Mouse (Mus musculus): ENCODE results near the gene Eif2b3. TPM values are rescaled to one million over a fixed set of nuclear protein-coding genes. Genes with fewer than 3 reads are reported as not detected.

Eif2b3 gene
- 24.2 TPM for polyA plus RNA-seq (2017; shearing (Covaris generic))

DNA sequence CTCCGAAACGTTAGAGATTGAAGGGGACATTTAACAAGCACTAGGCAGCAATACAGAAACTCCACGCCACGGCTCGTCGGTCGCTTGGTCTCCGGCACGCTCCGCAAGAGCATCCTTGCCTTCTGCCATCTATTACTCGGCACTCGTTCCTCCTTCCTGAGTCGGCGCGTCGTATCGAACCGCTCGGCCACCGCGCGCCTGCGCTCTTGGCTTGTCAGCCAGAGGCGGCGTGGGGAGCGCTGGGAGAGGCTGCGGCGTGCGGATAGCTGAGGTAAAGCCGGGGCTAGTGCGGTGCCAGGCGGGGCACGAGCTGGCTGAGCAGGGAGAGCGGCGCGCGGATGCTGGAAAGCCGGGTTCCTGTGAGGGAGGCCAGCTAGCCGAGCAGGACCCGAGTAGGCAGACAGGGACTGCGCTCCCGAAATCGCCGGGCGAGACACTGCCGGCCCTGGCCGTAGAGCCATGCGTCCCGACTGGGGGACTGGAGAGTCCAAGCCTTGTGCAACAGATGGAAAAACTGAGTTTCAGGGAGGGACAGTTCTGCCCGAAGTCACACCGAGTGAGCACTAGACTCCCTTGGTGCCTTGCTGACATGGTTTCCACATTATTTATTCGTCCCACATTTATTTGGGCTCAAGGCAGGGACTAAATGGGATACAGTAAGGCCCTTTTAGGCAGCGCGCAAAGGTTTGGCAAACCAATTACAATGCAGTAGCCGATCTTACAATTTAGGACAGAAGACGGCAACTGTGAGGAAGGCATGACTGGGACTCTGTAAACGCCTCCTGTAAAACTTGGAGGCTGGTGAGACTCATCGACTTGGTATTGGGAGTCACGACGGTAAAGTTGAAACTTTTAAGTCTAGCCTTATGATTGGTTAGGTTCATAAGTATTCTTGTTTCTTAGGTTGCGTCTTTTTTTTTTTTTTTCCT lies at the start of gene Eif2b3:
TSS of gene Eif2b3 (plus strand) at position 197 of the 929 bp plus-strand sequence.

DNA sequence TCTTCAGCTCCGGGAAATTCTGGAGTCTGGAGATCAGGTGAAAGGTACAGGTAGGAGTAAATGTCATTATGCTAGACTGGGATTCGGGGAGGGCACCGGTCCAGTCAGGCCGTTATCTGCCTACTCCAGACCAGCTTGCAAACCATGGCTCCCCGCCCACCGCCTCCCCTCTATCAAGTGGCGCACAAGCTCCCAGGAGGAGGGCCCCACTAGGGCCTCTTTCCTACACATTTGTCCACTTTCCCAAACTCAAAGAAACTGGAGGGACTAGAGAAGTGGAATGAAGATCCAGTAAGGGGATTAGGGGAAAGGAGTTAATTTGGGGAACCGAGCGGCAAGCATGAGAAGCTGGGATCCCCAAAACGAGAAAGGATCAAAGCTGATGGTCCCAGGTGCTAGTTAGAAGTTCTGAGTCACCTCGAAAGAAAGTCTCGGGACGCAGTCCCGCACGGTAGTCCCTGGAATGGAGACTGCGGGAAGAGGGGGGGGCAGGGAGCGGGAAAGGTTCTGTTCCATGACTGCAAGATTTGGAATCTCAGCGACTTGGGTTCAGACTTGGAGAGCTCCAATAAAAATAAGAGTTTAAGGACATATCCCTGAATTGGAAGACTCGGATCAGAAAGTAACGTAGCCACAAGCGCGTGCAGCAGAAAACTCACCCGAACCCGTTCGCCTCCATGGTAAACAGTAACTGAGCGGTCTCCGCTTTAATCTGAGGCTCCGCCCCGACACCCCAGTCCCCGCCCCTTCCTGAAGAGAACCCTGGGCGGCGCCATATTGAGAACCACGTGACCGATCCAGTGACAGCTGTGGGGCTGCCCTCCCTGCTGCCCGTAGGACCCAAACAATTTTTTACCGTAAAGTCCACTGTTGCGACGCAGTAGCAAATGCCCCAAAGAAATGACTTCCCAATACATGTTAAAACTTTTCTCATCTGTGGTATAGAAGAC lies 25.3 kb upstream of the Eif2b3 start, which contains the start of gene Urod:
TSS of gene Urod (minus strand) at position 742 of the 950 bp plus-strand sequence.

DNA sequence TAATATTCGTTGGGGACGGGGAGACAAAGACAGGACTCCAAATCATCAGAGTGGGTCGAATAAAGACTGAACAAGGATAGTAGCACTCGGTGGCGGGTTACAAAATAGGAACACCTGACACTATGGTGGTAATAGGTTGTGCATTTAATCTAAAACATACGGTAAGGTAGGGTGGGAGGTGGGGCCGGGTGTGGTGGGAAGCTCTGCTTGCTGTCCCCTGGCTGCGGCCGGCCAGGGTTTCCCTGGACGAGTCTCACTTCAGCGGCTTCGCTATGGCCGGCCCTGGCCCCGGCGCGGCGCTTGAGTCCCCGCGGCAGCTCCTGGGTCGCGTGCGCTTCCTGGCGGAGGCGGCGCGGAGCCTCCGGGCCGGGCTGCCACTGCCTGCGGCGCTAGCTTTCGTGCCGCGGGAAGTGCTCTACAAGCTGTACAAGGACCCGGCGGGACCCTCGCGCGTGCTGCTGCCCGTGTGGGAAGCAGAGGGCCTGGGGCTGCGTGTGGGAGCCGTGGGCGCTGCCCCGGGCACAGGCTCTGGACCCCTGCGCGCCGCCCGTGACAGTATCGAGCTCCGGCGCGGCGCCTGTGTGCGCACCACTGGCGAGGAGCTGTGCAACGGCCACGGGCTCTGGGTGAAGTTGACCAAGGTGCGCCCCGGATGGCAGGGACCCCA lies 23.9 kb upstream of the Eif2b3 start, which contains the start of gene Hectd3:
TSS of gene Hectd3 (plus strand) at position 187 of the 667 bp plus-strand sequence.

DNA sequence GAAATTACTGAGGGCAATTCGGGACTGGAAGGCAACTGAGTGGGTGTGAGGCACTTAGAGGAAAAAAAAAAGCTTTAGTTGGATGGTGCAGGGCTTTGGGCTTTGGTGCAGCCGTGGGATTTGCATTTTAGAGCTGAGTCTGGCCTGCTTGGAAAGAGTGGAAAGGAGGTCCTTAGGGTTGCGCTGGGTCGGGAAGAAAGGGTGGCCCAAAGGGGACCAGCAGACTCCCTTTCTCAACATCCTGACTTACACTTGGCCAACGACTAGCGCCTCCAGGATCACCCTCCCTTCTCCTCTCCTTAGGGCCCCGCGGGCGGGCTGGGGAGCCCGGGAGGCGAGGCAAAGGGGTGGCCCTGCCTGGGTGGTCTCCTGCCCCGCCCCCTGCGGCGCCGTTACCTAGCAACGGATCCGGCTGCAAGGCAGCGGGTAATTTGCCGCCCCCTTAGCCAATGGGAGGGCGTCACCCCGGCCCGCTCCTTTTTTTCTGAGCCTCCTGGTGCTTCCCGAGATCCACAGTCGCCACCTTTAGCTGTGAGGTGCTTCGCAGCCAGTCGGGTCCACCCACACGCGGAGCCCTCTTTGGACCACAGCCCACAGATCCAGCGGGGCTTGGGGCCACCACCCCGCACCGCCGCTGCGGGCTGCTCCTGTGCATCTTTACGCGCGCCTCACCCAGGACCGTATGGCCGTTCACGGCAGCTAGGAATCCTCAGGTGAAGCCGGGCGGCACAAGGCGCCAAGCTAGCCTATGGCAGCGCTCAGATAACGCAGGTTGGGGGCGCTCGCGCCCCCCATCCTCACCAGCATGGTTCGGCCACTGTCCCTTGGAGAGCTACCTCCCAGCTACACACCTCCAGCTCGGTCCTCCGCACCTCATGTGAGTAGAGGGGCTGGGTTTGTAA lies 76.6 kb downstream of the Eif2b3 start, which contains the start of gene Ptch2:
TSS of gene Ptch2 (plus strand) at position 525 of the 902 bp plus-strand sequence.

DNA sequence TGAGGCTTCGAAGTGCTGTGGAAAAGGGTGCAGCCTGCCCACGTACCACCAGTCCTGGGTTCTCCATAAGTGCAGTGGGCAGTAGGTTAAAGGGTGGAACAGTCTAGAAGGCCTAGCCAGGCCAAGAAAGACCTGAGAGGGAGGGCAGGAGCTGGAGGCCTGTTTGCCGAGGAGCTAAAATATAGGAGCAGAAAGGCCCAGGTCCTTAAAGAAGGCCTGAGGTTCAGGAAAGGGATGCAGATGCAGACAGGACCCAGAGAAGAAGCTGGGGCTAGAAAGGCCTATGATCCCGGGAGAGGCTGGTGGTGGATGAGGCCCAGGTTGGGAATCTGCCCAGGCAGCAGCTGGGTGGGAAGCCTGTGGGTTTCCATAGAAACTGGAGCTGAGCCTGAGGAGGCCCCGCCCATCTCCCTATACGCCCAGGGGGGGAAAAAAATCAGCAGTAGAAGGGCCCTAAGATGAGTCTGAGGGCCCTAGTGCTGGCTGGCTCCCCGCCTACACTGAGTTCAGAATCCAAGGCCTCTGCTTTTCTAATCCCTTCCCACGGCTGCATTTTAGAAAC lies 106.2 kb downstream of the Eif2b3 start, which contains the start of gene Btbd19:
TSS of gene Btbd19 (minus strand) at position 378 of the 562 bp plus-strand sequence.

DNA sequence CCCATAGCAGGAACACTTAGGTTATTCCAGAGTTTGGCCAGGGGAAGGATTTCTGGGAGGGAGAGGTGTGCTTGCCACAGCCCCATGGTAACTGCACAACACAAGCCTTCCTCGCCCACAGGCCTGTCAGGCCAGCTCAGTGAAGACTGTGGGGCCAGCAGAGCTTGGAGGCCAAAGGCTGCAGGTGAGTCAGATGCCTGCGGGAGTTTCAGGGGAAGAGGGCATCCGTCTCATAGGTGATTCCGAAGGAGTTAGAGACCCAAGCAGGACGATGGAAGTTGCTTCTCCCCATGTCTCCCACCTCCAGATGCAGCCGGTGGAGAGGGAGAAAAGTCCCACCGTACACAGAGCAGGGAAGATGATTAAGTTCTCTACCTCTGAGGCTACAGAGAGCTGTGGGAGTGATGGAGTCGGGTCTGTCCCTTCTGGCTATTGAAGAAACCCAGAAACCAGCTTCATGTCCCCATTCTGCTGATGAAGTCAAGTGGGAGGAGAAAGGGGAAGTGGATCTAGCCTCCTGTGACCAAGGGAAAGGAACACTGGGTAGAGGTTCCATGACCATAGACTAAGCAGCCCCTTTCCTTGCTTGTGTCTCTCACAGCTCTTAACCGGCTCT lies 107.6 kb downstream of the Eif2b3 start, which contains the start of gene Tctex1d4:
TSS of gene Tctex1d4 (plus strand) at position 120 of the 616 bp plus-strand sequence.

DNA sequence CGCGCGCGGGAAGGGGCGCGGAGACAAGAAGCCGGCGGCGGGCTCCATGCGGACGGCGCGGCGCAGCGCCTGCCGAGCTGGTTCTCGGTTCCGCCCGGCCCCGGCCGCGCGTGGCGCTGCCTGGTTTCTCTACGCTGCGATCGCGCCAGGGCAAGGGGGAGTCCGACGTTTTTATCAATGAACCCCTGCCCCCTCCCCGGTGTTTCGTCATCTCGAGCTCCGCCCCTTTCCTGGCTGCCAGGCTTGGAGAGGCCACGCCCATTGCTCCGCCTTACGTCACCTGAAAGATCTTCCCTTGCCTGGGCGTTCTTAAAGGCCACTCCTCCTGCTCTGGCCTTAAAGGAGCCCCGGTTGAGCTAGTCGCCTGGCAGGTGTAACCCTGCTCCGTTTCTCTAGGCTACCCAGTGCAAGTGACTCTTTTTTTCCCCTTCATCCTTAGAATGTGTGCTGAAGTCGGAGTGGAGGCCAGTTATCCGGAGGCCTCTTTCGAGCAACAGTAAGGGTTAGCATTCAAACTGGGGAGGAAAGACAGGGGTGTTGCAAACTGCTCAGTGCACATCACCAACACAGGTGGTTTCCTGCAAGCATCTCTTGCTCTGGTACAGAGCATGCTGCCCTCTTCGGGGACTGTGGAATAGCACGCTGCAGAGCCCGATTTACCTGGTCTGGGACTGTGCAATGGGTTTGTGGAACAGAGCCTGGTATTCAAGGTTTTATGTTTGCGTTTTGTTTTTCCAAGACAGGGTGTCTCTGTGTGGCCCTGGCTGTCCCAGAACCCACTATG lies 114.8 kb downstream of the Eif2b3 start, which contains the start of gene Plk3:
TSS of gene Plk3 (minus strand) at position 147 of the 784 bp plus-strand sequence.

Other genes starting within 250 kb of the Eif2b3 start
- 35.2 TPM for gene Toe1, start 211.8 kb upstream of the Eif2b3 start, polyA plus RNA-seq (2017; shearing (Covaris generic))
- 9.9 TPM for gene Mutyh, start 211.7 kb upstream of the Eif2b3 start, polyA plus RNA-seq (2017; shearing (Covaris generic))
- 0.21 TPM for gene Hpdl, start 197.7 kb upstream of the Eif2b3 start, polyA plus RNA-seq (2017; shearing (Covaris generic))
- gene Zswim5, start 142.0 kb upstream of the Eif2b3 start, polyA plus RNA-seq (2017; shearing (Covaris generic)), result 0.33 TPM
- 52.7 TPM for gene Urod, start 25.0 kb upstream of the Eif2b3 start, polyA plus RNA-seq (2017; shearing (Covaris generic))
- 25.2 TPM for gene Hectd3, start 24.1 kb upstream of the Eif2b3 start, polyA plus RNA-seq (2017; shearing (Covaris generic))
- gene Ptch2, start 76.7 kb downstream of the Eif2b3 start, polyA plus RNA-seq (2017; shearing (Covaris generic)), result 0.23 TPM
- gene Btbd19, start 106.3 kb downstream of the Eif2b3 start, polyA plus RNA-seq (2017; shearing (Covaris generic)), result 36.4 TPM
- not detected for gene Tctex1d4, start 107.4 kb downstream of the Eif2b3 start, polyA plus RNA-seq (2017; shearing (Covaris generic))
- 205 TPM for gene Plk3, start 114.6 kb downstream of the Eif2b3 start, polyA plus RNA-seq (2017; shearing (Covaris generic))
- 472 TPM for gene Rps8, start 136.8 kb downstream of the Eif2b3 start, polyA plus RNA-seq (2017; shearing (Covaris generic))
- 0.15 TPM for gene Kif2c, start 163.2 kb downstream of the Eif2b3 start, polyA plus RNA-seq (2017; shearing (Covaris generic))
- not detected for gene Tmem53, start 232.5 kb downstream of the Eif2b3 start, polyA plus RNA-seq (2017; shearing (Covaris generic))
- not detected for gene Armh1, start 232.7 kb downstream of the Eif2b3 start, polyA plus RNA-seq (2017; shearing (Covaris generic))

All from effector memory CD4-positive, alpha-beta T cell, adult 7 months (primary cell).